Mouse (Mus musculus): Measurements from ENCODE around the gene Trip10.

GRCm38 (mm10) chr17:57258191-57258590, 8.9 kb downstream of the Trip10 start:
- no peak for TF ChIP-seq POLR2A (IDR thresholded peaks at IDR 0.05; ENCODE audit: low read depth, low read length)
- no peak for TF ChIP-seq CTCF (conservative IDR thresholded peaks at IDR 0.05; ENCODE audit: insufficient read depth, insufficient read length, low read depth, low read length)

Measured in kidney, adult 2 months (tissue).